Mouse (Mus musculus): ENCODE measurements around the gene Bspry. TPM values are rescaled to one million over a fixed set of nuclear protein-coding genes. Genes with fewer than 3 reads are reported as not detected.
"Not testable (repeated sequence)": the region's sequence is repeated elsewhere in the genome, so short reads cannot be mapped to it uniquely, and the experiment has no call there.

Bspry gene
- polyA plus RNA-seq, 1 experiment, result 1.1 TPM

DNA sequence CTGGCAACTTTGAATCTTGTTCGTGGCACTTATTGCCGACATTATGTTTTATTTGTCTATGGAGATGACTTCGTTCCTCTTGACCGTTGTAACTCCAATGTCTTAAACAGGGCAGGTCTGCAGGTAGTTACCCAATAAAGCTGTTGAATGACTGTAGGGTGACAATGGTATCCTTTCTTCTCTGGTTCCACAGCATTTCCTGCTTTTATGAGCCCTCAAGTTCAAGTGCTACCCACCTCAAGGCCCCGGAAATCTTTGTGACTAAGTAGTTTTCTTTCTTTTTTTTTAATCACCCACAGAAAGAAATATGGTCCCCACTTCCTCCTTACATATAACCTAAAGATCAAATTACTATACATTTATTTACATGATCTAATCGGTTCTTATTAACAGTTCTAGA lies 4.1 kb upstream of the Bspry start:
- peak overlapping the region; percentile 25 for H3K4me2 ChIP-seq (ENCODE audit: low read depth)
- no peak overlapping the region for H3ac ChIP-seq (ENCODE audit: control insufficient read depth, insufficient read length)
- H3K27me3 ChIP-seq (ENCODE audit: control insufficient read depth, insufficient read depth, insufficient read length), result no peaks in the 10 kb centered on the region
- no peaks in the 10 kb centered on the region for H3K79me2 ChIP-seq (ENCODE audit: control insufficient read depth, insufficient read depth)
- no peak overlapping the region for H3K4me3 ChIP-seq
- no peaks in the 10 kb centered on the region for H3K36me3 ChIP-seq (ENCODE audit: control insufficient read depth, insufficient read depth)
- TF ChIP-seq REST (IDR thresholded peaks at IDR 0.05; ENCODE audit: insufficient read depth, insufficient read length), result no peak
- no peak for TF ChIP-seq POLR2A (IDR thresholded peaks at IDR 0.05; ENCODE audit: insufficient read length, low read depth)
- TF ChIP-seq POLR2AphosphoS2 (IDR thresholded peaks at IDR 0.05; ENCODE audit: insufficient read length, low read depth), result no peak
- no peak for TF ChIP-seq E2F4 (IDR thresholded peaks at IDR 0.05; ENCODE audit: insufficient read depth)
- TF ChIP-seq SRF (IDR thresholded peaks at IDR 0.05; ENCODE audit: control insufficient read depth, insufficient read length, low read depth), result no peak
- TF ChIP-seq USF1 (IDR thresholded peaks at IDR 0.05; ENCODE audit: low read depth), result no peak
- TF ChIP-seq TCF12 (IDR thresholded peaks at IDR 0.05; ENCODE audit: insufficient read depth, poor library complexity, severe bottlenecking), result no peak
- no peak for TF ChIP-seq CEBPB (IDR thresholded peaks at IDR 0.05; ENCODE audit: insufficient read depth, poor library complexity, severe bottlenecking)
- no peak for TF ChIP-seq MYOG (IDR thresholded peaks at IDR 0.05; ENCODE audit: control insufficient read depth in 1 of 3, insufficient read depth in 1 of 3, insufficient read length in 2 of 3, low read depth in 2 of 3)
- TF ChIP-seq MYOD1 (IDR thresholded peaks at IDR 0.05; ENCODE audit: control insufficient read depth in 1 of 3, insufficient read length in 2 of 3, low read depth in 2 of 3), result no peak

DNA sequence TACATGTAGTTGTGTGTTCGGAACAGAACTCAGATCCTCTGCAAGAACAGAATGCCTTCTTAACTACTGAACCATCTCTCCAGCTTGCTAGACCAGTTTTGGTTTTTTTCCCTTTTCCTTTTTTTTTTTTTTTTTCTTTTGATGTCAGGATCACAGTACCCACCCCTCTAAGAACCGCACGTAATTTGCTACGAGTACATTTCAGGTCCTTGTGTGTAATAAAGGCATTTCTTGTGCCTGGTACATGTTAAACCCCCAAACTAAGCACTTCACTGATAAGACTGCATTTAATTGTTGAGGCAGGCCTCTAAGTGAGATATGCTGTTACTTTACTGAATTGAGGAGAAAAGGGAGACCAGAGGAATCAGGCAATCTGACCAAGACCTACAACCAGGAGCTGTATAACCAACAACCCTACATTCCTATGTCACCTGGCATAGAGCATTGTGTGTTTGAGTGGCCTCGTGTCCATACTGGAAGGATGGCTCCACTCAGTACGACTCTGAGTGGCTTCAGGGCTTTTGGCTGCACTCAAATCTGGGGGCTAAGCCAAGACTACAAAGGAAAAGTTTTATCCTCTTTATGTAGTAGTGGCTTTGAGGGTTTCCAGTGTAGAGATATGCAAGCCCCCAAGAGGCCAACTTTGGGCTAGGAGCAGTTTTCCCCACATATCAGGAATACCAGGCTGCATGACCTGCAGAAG lies 2.2 kb upstream of the Bspry start:
- Histone ChIP-seq H3ac (ENCODE audit: control insufficient read depth, insufficient read length) (no peak overlapping the region), H3K79me2 (ENCODE audit: control insufficient read depth, insufficient read depth) (no peaks in the 10 kb centered on the region), H3K4me2 (ENCODE audit: low read depth) (no peak overlapping the region), H3K27me3 (ENCODE audit: control insufficient read depth, insufficient read depth, insufficient read length) (no peaks in the 10 kb centered on the region), H3K36me3 (ENCODE audit: control insufficient read depth, insufficient read depth) (no peaks in the 10 kb centered on the region), H3K4me3 (no peak overlapping the region)
- TF ChIP-seq TCF3 (IDR thresholded peaks at IDR 0.05; ENCODE audit: insufficient read length, low read depth), result no peak
- TF ChIP-seq MYOD1 (IDR thresholded peaks at IDR 0.05; ENCODE audit: control insufficient read depth in 1 of 3, insufficient read length in 2 of 3, low read depth in 2 of 3), result no peak
- no peak for TF ChIP-seq POLR2A (IDR thresholded peaks at IDR 0.05; ENCODE audit: insufficient read length, low read depth)
- no peak for TF ChIP-seq USF1 (IDR thresholded peaks at IDR 0.05; ENCODE audit: low read depth)
- TF ChIP-seq TCF12 (IDR thresholded peaks at IDR 0.05; ENCODE audit: insufficient read depth, poor library complexity, severe bottlenecking), result no peak
- TF ChIP-seq SRF (IDR thresholded peaks at IDR 0.05; ENCODE audit: control insufficient read depth, insufficient read length, low read depth), result no peak
- TF ChIP-seq MAX (IDR thresholded peaks at IDR 0.05; ENCODE audit: low read depth), result no peak
- no peak for TF ChIP-seq POLR2AphosphoS2 (IDR thresholded peaks at IDR 0.05; ENCODE audit: insufficient read length, low read depth)
- no peak for TF ChIP-seq E2F4 (IDR thresholded peaks at IDR 0.05; ENCODE audit: insufficient read depth)

DNA sequence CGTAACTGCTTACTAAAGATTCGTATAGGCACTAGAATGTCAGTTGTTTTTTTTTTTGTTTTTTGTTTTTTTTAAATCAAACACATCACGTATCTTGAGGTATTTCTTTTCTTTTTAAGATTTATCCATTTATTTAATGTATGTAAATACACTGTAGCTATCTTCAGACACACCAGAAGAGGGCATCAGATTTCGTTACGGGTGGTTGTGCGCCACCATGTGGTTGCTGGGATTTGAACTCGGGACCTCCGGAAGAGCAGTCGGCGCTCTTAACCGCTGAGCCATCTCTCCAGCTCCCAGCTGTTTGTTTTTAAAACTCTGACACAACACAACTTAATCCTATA lies 288 bp upstream of the Bspry start:
- H3K79me2 ChIP-seq (ENCODE audit: control insufficient read depth, insufficient read depth); H3K4me2 ChIP-seq (ENCODE audit: low read depth); H3ac ChIP-seq (ENCODE audit: control insufficient read depth, insufficient read length); H3K27me3 ChIP-seq (ENCODE audit: control insufficient read depth, insufficient read depth, insufficient read length); H3K36me3 ChIP-seq (ENCODE audit: control insufficient read depth, insufficient read depth); H3K4me3 ChIP-seq: not testable (repeated sequence)

DNA sequence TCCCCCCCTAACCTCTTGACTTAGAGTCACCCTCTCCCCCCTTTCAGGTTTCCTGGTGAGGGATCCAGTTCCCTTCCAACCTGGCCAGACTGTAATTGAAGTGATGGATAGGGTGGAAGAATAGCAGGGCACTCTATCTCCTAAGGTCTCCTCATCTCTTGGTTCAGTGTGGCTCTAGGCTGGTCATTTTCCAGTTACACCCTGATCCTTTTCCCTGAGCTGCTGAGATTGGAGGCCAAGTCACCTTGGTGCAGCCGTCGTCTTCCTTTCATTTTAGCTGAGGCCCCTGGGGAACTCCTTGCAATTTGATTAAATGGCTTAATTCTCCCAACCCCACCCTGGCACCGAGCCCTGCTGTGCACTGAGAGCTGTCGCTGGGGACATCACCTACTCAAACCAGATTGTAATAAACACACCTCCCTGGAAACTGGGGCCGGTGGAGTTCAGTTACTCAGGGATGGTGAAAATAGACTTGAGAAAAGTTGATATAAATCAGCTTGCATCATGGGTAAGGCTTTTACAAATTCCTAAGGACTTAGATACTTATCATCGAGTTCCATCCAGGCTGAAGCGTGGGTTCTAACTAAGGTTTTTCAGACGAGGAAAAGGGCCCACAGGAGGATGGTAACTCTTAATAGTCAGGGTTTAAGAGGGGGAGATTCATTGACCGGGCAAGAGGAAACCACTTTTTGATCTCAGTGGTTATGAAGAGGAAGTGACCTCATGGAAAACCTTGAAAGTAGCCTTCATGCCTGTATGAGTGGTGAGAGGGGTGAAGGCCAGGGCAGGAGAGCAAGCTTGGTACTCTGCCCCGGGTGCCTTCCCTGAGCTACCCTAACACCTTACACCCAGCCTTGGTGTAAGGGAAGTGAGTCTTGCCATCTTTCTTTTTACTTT lies 1.1 kb downstream of the Bspry start:
- Histone ChIP-seq H3K4me3 (no peak overlapping the region), H3K36me3 (ENCODE audit: control insufficient read depth, insufficient read depth) (no peaks in the 10 kb centered on the region), H3ac (ENCODE audit: control insufficient read depth, insufficient read length) (no peak overlapping the region), H3K79me2 (ENCODE audit: control insufficient read depth, insufficient read depth) (no peaks in the 10 kb centered on the region), H3K4me2 (ENCODE audit: low read depth) (no peak overlapping the region), H3K27me3 (ENCODE audit: control insufficient read depth, insufficient read depth, insufficient read length) (no peaks in the 10 kb centered on the region)
- TF ChIP-seq MAX (IDR thresholded peaks at IDR 0.05; ENCODE audit: low read depth) (no peak), E2F4 (IDR thresholded peaks at IDR 0.05; ENCODE audit: insufficient read depth) (no peak), TCF3 (IDR thresholded peaks at IDR 0.05; ENCODE audit: insufficient read length, low read depth) (no peak)

DNA sequence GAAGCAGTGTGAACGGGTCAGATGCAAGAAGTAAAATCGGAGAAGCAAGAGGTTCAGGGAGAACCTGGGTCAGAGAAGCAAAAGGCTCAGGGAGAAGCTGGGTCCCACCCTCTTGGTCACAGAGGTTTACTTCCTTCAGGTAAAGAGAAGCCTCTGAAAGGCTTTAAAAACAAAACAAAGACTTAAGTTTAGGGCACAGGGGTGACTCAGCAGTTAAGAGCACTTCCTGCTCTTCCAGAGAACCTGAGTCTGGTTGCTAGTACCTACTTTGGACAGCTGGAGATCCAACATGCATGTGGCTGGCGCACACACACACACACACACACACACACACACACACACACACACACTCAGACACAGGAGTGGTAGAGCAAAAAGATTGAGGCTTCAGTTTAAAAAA lies 5.1 kb downstream of the Bspry start:
- Histone ChIP-seq H3K4me2 (ENCODE audit: low read depth) (no peak overlapping the region), H3K36me3 (ENCODE audit: control insufficient read depth, insufficient read depth) (no peaks in the 10 kb centered on the region), H3K27me3 (ENCODE audit: control insufficient read depth, insufficient read depth, insufficient read length) (no peaks in the 10 kb centered on the region), H3K4me3 (no peak overlapping the region), H3K79me2 (ENCODE audit: control insufficient read depth, insufficient read depth) (no peaks in the 10 kb centered on the region), H3ac (ENCODE audit: control insufficient read depth, insufficient read length) (no peak overlapping the region)
- TF ChIP-seq TCF12 (IDR thresholded peaks at IDR 0.05; ENCODE audit: insufficient read depth, poor library complexity, severe bottlenecking) (no peak), USF1 (IDR thresholded peaks at IDR 0.05; ENCODE audit: low read depth) (no peak), POLR2A (IDR thresholded peaks at IDR 0.05; ENCODE audit: insufficient read length, low read depth) (no peak), E2F4 (IDR thresholded peaks at IDR 0.05; ENCODE audit: insufficient read depth) (no peak), SRF (IDR thresholded peaks at IDR 0.05; ENCODE audit: control insufficient read depth, insufficient read length, low read depth) (no peak), MYOD1 (IDR thresholded peaks at IDR 0.05; ENCODE audit: control insufficient read depth in 1 of 3, insufficient read length in 2 of 3, low read depth in 2 of 3) (no peak), MAX (IDR thresholded peaks at IDR 0.05; ENCODE audit: low read depth) (no peak), CEBPB (IDR thresholded peaks at IDR 0.05; ENCODE audit: insufficient read depth, poor library complexity, severe bottlenecking) (no peak), POLR2AphosphoS2 (IDR thresholded peaks at IDR 0.05; ENCODE audit: insufficient read length, low read depth) (no peak), MYOG (IDR thresholded peaks at IDR 0.05; ENCODE audit: control insufficient read depth in 1 of 3, insufficient read depth in 1 of 3, insufficient read length in 2 of 3, low read depth in 2 of 3) (no peak), REST (IDR thresholded peaks at IDR 0.05; ENCODE audit: insufficient read depth, insufficient read length) (no peak), TCF3 (IDR thresholded peaks at IDR 0.05; ENCODE audit: insufficient read length, low read depth) (no peak)

Measured in myocyte (in vitro differentiated cells).